Mouse (Mus musculus) lung, adult 18-20 months (tissue): Measurements from ENCODE around the gene Fbxl19.
"Not testable (repeated sequence)": the region's sequence is repeated elsewhere in the genome, so short reads cannot be mapped to it uniquely, and the experiment has no call there.

Experiments
- DNase-seq, 2 experiments: peaks; one replicate each; pipeline ENCODE4 v3.0.0; 2022; ENCODE audit warnings: mixed read lengths in 2 of 2

Gene Fbxl19

DNA sequence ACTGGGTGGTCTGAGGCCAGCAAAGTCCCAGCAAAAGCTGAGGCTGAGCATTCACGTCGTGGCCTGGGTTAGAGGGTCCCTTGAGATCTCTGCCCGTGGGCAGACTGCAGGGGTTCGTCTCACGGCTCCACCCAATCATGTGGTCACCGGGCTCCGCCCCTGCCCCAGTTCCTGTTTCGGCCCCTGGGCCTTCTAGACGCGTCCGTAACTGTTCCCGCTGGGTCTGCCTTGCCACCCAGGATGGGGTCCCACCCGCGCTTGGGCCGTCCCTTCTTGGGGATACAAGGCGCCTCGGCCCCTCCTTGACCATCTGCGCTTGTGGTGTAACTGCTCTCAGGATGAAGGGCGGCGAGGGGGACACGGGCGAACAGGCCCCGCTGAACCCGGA, 25.3 kb downstream of the Fbxl19 start, which contains the start of gene Orai3:
TSS of gene Orai3 (plus strand) at position 165 of the 388 bp plus-strand sequence.
- DNase-seq = peak; percentile 93 to 94

GRCm38 (mm10) chr7:127770039-127770905, 25.9 kb downstream of the Fbxl19 start:
- DNase-seq = no peak

DNA sequence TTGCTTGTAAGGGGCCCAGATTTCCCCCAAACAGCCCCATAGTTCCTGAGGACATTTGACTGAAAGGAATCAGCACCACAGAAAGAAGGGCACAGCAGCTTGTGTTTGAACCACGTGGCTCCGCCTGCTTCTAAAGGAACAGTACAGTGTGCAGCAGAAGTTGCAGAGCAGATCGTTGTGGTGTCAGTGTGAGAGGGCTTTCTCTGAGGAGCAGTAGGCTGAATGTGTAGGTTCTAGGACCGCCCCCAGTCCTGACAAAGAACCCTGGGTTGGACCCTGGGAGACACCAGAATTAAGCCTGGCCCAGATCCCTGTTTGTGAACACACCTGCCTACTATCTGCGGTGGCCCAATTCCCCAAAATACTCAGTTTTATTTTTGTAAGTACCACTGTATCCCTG, 26.9 kb downstream of the Fbxl19 start:
- no peak for DNase-seq

- no peak for DNase-seq
These were observed 27.7 kb downstream of the Fbxl19 start for GRCm38 (mm10) chr7:127772080-127772479.

DNA sequence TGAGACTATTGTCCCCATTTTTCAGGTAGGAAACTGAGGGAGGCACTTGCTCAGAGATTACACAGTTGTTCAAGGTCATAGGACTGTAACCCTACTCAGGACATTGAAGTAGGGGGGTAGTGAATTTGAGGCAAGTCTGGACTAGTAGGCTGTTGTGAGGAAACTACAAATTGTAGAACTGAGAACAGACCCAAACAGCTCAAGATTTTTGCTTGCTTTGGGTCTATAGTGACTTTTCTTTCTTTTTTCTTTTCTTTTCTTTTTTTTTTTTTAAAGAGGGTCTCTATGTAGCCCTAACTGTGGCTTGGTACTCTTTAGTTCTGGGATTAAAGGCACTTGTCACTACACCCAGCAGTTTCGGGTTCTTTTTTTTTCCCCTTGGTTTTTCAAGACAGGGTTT, 28.2 kb downstream of the Fbxl19 start:
- DNase-seq = no peak

DNA sequence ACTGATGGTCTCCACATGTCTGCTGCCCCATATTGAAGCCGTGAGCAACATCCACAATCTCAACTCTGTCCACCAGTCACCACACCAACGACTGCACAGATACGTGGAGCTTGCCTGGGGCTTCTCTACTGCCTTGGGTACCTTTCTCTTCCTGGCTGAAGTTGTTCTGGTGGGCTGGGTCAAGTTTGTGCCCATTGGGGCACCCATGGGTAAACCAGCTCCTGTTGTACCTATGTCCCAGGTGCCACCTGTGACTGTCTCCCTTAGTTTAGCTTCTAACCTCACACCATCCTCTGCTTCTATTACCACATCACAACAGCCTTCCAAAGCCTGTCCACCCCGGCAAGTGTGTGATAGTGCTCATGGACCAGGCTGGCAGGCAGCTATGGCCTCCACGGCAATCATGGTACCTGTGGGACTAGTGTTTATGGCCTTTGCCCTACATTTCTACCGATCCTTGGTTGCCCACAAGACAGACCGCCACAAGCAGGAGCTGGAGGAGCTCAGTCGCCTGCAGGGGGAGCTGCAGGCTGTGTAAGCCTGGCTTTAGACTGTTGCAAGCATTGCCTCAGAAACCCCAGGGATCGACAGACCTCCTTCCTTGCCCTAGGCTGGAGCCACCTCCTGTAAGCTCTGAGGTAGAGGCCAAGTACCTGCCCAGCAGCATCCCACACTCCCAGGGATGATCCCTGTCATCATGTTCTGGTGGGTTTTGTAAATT, 29.5 kb downstream of the Fbxl19 start:
- DNase-seq = peak; percentile 47 to 62

DNA sequence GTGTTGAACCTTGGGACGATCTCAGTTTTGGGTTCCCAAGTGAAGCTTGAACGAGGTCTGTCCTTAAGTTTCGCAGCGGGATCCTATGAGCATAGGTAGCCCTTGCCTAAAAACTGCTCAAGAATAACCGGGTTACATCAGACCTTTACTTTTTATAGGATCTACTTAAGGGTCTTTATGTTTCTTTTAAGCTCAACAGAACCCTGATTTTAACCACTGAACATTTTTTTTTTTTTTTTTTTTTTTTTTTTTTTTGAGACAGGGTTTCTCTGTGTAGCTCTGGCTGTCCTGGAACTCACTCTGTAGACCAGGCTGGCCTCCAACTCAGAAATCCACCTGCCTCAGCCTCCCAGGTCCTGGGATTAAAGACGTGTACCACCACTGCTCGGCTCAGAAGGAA, 31.5 kb downstream of the Fbxl19 start:
- not testable (repeated sequence) for DNase-seq

DNA sequence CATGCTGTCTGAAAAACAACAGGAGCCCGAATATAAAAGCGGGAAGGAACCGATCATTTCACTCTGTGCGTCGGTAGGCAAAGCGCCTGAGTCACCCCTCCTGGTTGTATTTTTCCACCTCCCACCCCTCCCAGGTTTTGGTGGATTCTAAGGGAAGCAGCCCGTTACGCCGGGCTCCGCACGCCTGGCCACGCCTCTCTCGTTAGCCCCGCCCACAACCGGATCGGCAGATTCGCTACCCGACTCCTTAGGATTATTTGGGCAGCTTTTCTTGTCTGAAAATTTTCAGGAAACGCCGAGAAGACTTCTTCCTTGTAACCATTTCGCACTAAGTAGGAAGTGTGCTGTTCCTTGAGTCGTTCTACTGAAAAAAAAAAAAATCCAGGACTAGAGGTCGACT, 32.1 kb downstream of the Fbxl19 start, which contains the start of gene Setd1a:
TSS of gene Setd1a (plus strand) at position 245 of the 400 bp plus-strand sequence.
- peak; percentile 84 to 88 for DNase-seq

GRCm38 (mm10) chr7:127776878-127777473, 32.6 kb downstream of the Fbxl19 start:
- DNase-seq = peak; percentile 96 to 97

DNA sequence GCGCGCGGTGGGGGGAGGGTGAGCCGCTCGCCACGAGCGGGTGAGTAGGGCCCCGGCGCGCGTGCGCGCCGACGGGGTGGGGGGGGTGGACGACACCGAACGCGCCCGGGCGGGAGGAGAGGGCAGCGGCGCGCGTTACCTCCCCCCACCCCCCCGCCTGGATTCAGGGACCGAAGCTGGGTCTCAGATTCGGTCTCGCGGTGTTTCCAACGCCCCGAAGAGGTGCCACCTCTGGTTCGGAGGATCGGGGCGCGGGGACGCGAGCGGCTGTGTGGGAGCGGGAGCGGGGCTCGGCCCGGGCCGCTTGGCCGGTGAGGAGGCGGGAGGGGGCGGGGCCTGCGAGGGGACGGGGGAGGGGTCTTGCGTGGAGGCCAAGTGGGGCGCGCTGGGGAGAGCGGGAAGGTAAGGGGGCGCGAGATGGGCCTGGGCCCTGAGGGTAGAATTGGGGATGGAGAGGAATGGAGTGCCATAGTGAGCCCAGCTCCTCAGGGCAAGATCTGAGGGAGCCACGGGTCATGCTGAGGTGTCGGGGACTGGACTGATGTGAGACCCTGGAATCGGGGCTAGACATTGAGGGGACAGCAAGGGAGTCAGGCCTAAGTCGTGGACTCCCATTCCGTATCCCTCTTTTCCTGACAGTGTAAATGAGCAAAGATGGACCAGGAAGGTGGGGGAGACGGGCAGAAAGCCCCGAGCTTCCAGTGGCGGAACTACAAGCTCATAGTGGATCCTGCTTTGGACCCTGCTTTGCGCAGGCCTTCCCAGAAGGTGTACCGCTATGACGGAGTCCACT, 33.3 kb downstream of the Fbxl19 start:
- peak; percentile 39 to 42 for DNase-seq

- DNase-seq = no peak
These were observed 34.0 kb downstream of the Fbxl19 start for GRCm38 (mm10) chr7:127778350-127778749.

DNA sequence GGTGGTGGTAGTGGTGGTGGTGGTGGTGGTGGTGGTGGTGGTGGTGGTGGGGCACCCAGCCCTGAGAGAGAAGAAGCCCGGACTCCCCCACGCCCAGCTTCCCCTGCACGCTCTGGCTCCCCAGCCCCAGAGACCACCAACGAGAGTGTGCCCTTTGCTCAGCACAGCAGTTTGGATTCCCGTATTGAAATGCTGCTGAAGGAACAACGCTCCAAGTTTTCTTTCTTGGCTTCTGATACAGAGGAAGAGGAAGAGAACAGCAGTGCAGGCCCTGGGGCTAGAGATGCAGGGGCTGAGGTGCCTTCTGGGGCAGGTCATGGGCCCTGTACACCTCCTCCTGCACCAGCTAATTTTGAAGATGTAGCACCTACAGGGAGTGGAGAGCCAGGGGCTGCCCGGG, 41.0 kb downstream of the Fbxl19 start, which contains the start of gene Gm49388:
TSS of gene Gm49388 (plus strand) at position 301 of the 400 bp plus-strand sequence.
- no peak for DNase-seq

DNA sequence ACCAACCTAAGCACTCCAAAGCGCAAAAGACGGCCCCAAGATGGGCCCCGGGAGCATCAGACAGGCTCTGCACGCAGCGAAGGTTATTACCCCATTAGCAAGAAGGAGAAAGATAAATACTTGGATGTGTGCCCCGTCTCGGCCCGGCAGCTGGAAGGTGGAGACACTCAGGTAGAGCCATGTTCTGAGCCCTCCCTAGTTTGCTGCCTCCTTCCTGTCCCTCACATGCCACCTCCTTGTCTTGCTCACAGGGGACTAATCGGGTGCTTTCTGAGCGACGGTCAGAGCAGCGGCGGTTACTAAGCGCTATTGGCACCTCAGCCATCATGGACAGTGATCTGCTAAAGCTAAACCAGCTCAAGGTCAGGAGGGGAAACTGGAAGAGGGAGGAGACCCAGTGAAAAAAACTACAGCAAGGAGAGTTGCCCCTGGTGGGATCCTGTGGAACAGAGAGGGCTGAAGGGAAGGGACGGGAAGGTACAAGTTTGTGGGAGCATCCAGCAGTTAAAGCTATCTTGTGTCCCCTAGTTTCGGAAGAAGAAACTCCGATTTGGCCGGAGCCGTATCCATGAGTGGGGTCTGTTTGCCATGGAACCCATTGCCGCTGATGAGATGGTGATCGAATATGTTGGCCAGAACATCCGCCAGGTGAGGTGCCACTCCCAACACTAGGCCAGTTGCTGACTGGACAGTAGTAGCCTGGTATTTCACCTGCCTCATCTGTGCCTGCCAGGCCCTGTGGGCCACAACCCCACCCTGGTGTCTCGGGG, 52.9 kb downstream of the Fbxl19 start:
- DNase-seq = no peak

- DNase-seq = no peak
These were observed 54.2 kb downstream of the Fbxl19 start for GRCm38 (mm10) chr7:127798591-127798990.

- no peak for DNase-seq
These were observed 54.9 kb downstream of the Fbxl19 start for GRCm38 (mm10) chr7:127799211-127799610.

DNA sequence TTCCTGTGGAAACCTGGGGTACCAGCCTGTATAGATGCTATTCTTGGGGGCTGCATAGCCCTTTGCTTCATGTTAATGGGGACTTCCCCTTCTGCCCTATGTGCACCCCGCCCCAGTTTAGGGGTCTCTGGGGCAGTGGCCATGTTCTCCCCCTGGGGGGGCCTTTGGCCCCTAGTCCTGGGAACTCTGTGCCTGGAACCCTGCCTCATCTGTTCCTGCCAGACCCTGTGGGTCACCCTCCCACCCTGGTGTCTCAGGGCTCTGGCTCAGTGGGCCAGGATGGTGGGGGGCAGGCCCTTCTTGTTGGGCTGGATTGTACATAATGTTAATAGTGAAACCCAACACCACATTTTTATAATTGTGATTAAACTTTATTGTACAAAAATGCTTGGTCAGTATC, 55.4 kb downstream of the Fbxl19 start:
- DNase-seq = no peak

GRCm38 (mm10) chr7:127800435-127801009, 56.2 kb downstream of the Fbxl19 start, which contains the start of gene Hsd3b7:
Gene Hsd3b7, plus strand, starts transcription at chr7:127800604.
- DNase-seq = peak; percentile 94 to 96

GRCm38 (mm10) chr7:127801010-127801621, 56.8 kb downstream of the Fbxl19 start:
- DNase-seq = no peak

GRCm38 (mm10) chr7:127802313-127802712, 58.0 kb downstream of the Fbxl19 start:
- no peak for DNase-seq

- no peak for DNase-seq
These were observed 64.5 kb downstream of the Fbxl19 start for GRCm38 (mm10) chr7:127808821-127809220.

- no peak for DNase-seq
These were observed 65.5 kb downstream of the Fbxl19 start for GRCm38 (mm10) chr7:127809846-127810245.
